Mouse (Mus musculus): ENCODE results near the gene 4930579F01Rik. TPM values are rescaled to one million over a fixed set of nuclear protein-coding genes. Genes with fewer than 3 reads are reported as not detected.
A peak's percentile ranks its signal among the peaks of the same experiment; 100 is the strongest.

4930579F01Rik gene
- polyA plus RNA-seq, 1 experiment from 2014 or later, result 0.22 TPM

DNA sequence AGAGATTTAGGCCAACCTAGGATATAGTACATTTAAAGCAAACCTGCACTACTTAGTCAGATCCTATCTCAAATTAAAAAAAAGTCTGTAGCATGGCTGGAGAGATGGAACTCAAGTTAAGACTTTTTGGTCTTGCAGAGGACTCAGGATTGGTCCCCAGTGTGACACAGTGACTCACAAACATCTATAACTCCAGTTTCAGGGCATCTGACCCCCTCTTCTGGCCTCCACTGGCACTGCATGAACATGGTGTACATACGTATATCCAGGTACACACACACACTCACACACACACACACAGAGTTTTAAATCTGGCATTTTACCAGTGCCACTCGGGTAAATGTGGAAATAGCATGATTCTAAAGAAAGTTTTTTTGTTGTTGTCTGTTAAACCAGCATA, 44.8 kb downstream of the 4930579F01Rik start:
- ATAC-seq (ENCODE audit: low FRiP score, low TSS enrichment) (no peak), DNase-seq (ENCODE audit: low spot score) (no peak)
- TF ChIP-seq CTCF (IDR thresholded peaks at IDR 0.05; ENCODE audit: low read depth), result 0 out of 2 replicates have a peak, but pooled peaks have one; percentile 9
- no peak for TF ChIP-seq EP300 (optimal IDR thresholded peaks at IDR 0.05)
- no peak overlapping the region for H3K4me3 ChIP-seq (ENCODE audit: low read depth, low read length)
- H3K4me2 ChIP-seq (replicated peaks; ENCODE audit: low read depth), result no peak overlapping the region
- no peaks in the 10 kb centered on the region for H3K27me3 ChIP-seq (ENCODE audit: control insufficient read depth, insufficient read depth, low read length)
- H3K9me3 ChIP-seq (ENCODE audit: control insufficient read depth, low read length), result no peaks in the 10 kb centered on the region
- H3K36me3 ChIP-seq (ENCODE audit: control insufficient read depth, insufficient read depth, low read length), result 0 out of 2 replicates have a peak, but pooled peaks cover 3% of the 10 kb centered on the region
- WGBS, result 91% methylated on average over 2 of the region's 2 CpGs
- no peak overlapping the region for H3K9ac ChIP-seq (ENCODE audit: low read length)
- no peak overlapping the region for H3K27ac ChIP-seq (replicated peaks)
- H3K4me1 ChIP-seq (replicated peaks; ENCODE audit: control insufficient read depth, insufficient read depth), result no peaks in the 10 kb centered on the region

DNA sequence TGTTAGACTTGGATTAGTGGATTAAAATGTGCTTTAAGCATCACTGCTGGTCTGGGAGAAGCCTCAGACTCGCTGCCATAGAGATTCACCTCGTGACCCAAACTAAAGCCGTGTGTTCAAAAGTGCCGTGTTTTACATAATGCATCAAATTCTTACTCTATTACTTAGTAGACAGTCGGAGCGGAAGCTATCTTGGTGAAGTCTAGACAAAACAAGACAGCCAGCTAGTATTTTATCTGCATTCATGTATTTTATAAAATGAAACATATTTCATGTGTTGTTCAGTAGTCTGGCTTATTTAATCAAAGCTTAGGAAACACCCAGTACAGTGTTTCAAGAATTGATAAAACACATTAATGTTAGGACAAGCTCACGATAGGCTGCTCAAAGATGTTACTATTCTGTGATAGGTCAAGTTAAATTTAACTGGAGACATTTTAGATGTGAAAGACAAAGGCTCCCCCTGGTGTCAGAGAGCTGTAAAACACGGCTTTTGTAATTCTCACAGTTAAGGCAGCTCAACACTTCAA, 48.9 kb downstream of the 4930579F01Rik start, which contains the start of gene Mttp:
Gene Mttp (minus strand): TSS at position 327 of the 530 bp plus-strand sequence.
- ATAC-seq (ENCODE audit: low FRiP score, low TSS enrichment) (no peak), DNase-seq (ENCODE audit: low spot score) (peak; percentile 68)
- Histone ChIP-seq H3K9ac (ENCODE audit: low read length) (peak within 1 kb of the TSS; percentile 66), H3K36me3 (ENCODE audit: control insufficient read depth, insufficient read depth, low read length) (0 out of 2 replicates have a peak, but pooled peaks cover 3% of the 10 kb centered on the region), H3K4me3 (ENCODE audit: low read depth, low read length) (peak within 1 kb of the TSS; percentile 47), H3K27me3 (ENCODE audit: control insufficient read depth, insufficient read depth, low read length) (no peaks in the 10 kb centered on the region), H3K4me2 (replicated peaks; ENCODE audit: low read depth) (peak within 1 kb of the TSS; percentile 53), H3K27ac (replicated peaks) (peak within 1 kb of the TSS; percentile 98), H3K4me1 (replicated peaks; ENCODE audit: control insufficient read depth, insufficient read depth) (no peaks in the 10 kb centered on the region), H3K9me3 (ENCODE audit: control insufficient read depth, low read length) (no peaks in the 10 kb centered on the region)
- under 1% methylated on average over 8 of the region's 8 CpGs for WGBS
- TF ChIP-seq CTCF (IDR thresholded peaks at IDR 0.05; ENCODE audit: low read depth) (peak; percentile 86), EP300 (optimal IDR thresholded peaks at IDR 0.05) (no peak)

DNA sequence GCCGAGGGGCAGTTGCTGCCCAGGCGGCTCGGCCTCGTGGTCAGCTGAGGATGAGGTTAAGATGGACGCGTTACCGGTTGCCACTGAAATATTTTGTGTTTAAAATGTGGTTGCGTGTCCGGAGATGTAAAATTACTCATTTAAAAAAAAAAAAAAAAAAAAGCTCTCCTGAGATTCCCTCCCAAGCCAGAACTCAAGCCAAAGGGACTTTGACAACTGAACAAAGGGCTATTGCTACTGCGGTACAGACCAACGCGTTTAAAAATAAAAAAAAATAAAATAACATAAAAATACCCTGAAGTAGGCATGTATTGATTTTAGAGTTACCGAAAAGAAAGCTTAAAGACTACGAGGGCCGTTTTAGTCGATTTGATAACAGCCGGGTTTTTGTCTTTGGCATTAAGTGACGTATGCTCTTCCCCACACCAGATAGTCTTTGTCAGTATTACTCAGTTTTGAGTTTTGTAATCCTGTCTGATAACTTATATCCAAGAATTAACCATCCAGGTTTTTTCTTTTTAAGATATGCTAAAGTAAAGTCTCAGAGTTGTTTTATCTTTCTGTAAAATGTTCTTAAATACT, 49.5 kb downstream of the 4930579F01Rik start:
- DNase-seq (ENCODE audit: low spot score) (no peak), ATAC-seq (ENCODE audit: low FRiP score, low TSS enrichment) (no peak)
- H3K4me3 ChIP-seq (ENCODE audit: low read depth, low read length), result peak overlapping the region; percentile 47
- under 1% methylated on average over 18 of the region's 18 CpGs for WGBS
- TF ChIP-seq EP300 (optimal IDR thresholded peaks at IDR 0.05) (no peak), CTCF (IDR thresholded peaks at IDR 0.05; ENCODE audit: low read depth) (no peak)
- H3K27me3 ChIP-seq (ENCODE audit: control insufficient read depth, insufficient read depth, low read length), result no peaks in the 10 kb centered on the region
- H3K9me3 ChIP-seq (ENCODE audit: control insufficient read depth, low read length), result no peaks in the 10 kb centered on the region
- peak overlapping the region; percentile 98 for H3K27ac ChIP-seq (replicated peaks)
- peak overlapping the region; percentile 66 for H3K9ac ChIP-seq (ENCODE audit: low read length)
- H3K4me1 ChIP-seq (replicated peaks; ENCODE audit: control insufficient read depth, insufficient read depth), result no peaks in the 10 kb centered on the region
- H3K36me3 ChIP-seq (ENCODE audit: control insufficient read depth, insufficient read depth, low read length), result no peaks in the 10 kb centered on the region
- peak overlapping the region; percentile 53 for H3K4me2 ChIP-seq (replicated peaks; ENCODE audit: low read depth)

DNA sequence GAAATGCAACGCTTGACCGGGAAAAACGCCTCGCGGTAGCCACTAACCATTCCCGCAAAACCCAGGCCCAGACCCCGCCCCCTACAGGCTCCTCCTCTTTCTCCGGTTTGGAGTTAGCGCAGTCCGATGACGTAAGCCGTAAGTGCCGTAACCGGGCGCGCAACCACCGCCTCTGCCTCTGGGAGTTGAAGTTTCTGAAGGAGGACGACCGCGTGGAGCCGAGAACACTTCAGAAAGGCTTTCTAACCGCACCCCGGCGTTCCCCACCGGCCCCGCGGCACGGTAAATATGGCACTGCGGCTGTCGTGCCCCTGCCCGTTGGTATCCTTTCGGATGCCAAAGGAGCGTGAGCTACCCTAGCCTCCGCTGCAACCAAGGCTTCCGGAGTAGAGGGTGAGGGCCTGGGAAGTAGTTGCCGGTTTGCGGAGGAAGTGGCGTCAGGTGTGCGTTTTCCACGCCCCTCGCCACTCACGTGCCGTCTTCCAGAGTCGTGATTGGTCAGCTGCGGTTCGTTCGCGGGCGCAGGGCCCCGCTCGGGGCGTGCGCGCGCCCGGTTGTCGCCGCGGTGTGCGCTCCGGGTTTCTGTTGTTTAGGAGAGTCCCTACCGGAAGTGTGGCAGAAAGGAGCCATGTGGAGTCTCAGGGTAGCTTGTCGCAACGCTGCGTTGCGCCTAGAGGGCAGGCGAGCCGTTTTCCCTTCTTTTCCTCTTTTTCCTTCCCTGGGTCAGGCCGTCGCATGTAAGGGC, 50.1 kb downstream of the 4930579F01Rik start, which contains the start of gene Trmt10a:
Gene Trmt10a (plus strand): TSS at position 134 of the 745 bp plus-strand sequence.
- Histone ChIP-seq H3K9ac (ENCODE audit: low read length) (peak within 1 kb of the TSS; percentile 66), H3K4me3 (ENCODE audit: low read depth, low read length) (peak within 1 kb of the TSS; percentile 47), H3K4me2 (replicated peaks; ENCODE audit: low read depth) (peak within 1 kb of the TSS; percentile 53), H3K4me1 (replicated peaks; ENCODE audit: control insufficient read depth, insufficient read depth) (no peaks in the 10 kb centered on the region), H3K9me3 (ENCODE audit: control insufficient read depth, low read length) (no peaks in the 10 kb centered on the region), H3K36me3 (ENCODE audit: control insufficient read depth, insufficient read depth, low read length) (no peaks in the 10 kb centered on the region), H3K27me3 (ENCODE audit: control insufficient read depth, insufficient read depth, low read length) (no peaks in the 10 kb centered on the region), H3K27ac (replicated peaks) (peak within 1 kb of the TSS; percentile 98)
- WGBS, result under 1% methylated on average over 68 of the region's 70 CpGs
- ATAC-seq (ENCODE audit: low FRiP score, low TSS enrichment), result peak; percentile 99
- peak; percentile 98 for DNase-seq (ENCODE audit: low spot score)
- TF ChIP-seq EP300 (optimal IDR thresholded peaks at IDR 0.05) (no peak), CTCF (IDR thresholded peaks at IDR 0.05; ENCODE audit: low read depth) (peak; percentile 65)

DNA sequence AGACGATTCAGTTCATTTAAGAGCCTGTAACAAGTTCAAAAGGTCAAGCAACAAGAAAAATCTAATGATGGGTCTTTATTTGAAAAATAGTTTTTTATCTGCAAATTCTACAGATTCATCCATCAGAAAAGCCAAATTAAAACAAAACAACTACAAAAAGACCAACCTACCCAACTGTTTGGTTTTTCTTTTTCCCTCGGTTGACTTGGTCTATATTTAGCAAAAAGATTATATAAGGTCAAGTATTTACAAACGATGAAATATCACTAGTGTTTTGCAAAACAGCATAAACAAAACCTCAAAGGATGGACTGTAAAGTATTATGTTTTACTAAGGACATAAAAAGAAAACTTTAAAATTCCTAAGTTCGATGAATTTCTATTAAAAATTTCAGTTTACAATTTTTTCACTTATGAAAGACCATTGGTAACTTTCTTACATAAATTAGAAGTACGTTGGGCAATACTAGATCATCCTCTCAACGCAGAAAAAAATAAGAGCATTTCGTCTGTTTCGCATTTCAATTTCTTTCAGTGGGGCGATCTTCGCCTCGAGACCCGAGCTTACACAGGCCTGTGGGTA, 50.8 kb downstream of the 4930579F01Rik start:
- H3K9ac ChIP-seq (ENCODE audit: low read length), result peak overlapping the region; percentile 32; the same call in 1 of the 2 replicates
- DNase-seq (ENCODE audit: low spot score), result no peak
- 4% methylated on average over 12 of the region's 12 CpGs for WGBS
- no peaks in the 10 kb centered on the region for H3K9me3 ChIP-seq (ENCODE audit: control insufficient read depth, low read length)
- H3K27me3 ChIP-seq (ENCODE audit: control insufficient read depth, insufficient read depth, low read length), result no peaks in the 10 kb centered on the region
- peak overlapping the region; percentile 44 for H3K4me2 ChIP-seq (replicated peaks; ENCODE audit: low read depth)
- peak overlapping the region; percentile 98; the same call in 1 of the 2 replicates for H3K27ac ChIP-seq (replicated peaks)
- H3K36me3 ChIP-seq (ENCODE audit: control insufficient read depth, insufficient read depth, low read length), result no peaks in the 10 kb centered on the region
- no peaks in the 10 kb centered on the region for H3K4me1 ChIP-seq (replicated peaks; ENCODE audit: control insufficient read depth, insufficient read depth)
- ATAC-seq (ENCODE audit: low FRiP score, low TSS enrichment), result no peak
- H3K4me3 ChIP-seq (ENCODE audit: low read depth, low read length), result peak overlapping the region; percentile 47
- no peak for TF ChIP-seq CTCF (IDR thresholded peaks at IDR 0.05; ENCODE audit: low read depth)
- peak; percentile 88 for TF ChIP-seq EP300 (optimal IDR thresholded peaks at IDR 0.05)
